Mouse (Mus musculus): ENCODE measurements around the gene Fgfr2.

DNA sequence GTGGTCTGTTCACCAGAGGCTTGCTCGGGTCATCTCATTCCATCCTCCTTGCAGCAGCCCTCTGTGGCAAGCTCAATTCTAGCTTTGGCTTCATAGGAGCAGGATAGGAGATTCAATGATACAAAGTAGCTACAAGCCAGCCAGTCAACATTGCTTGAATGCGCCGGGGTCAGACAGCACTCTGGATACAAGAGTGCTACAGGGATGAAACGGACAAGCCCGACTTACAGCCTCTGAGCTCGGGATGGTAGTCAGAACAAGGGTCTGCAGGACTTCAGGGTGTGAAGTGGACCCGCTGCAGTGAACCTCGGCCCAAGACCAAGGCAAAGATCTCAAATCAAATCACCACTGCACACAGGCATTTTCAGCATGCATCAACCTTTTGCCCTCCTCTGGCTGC, 1244.3 kb downstream of the Fgfr2 start:
- no peak for TF ChIP-seq CTCF (IDR thresholded peaks at IDR 0.05; ENCODE audit: extremely low read depth, insufficient read length, insufficient replicate concordance, low read depth, low read length)
- TF ChIP-seq POLR2A (IDR thresholded peaks at IDR 0.05; ENCODE audit: low read depth, low read length): no peak

Data from small intestine, adult 2 months (tissue).